Mouse (Mus musculus): ENCODE measurements at regions not wholly inside any gene's neighbourhood (a gene's known extent, or its start where the extent isn't known, plus 50 kb on each side); places are given as distances from the start of the nearest gene placed in this dataset.

- no peak for DNase-seq
Observed at GRCm38 (mm10) chr10:122515698-122516097, 67.4 kb downstream of the Avpr1a start.

GRCm38 (mm10) chr10:122519274-122519790 lies 71.0 kb downstream of the Avpr1a start:
- DNase-seq = no peak

GRCm38 (mm10) chr10:122519981-122520380 lies 71.7 kb downstream of the Avpr1a start:
- DNase-seq = no peak

GRCm38 (mm10) chr10:122522631-122523030 lies 74.3 kb downstream of the Avpr1a start:
- no peak for DNase-seq

GRCm38 (mm10) chr10:122525360-122525759 lies 77.1 kb downstream of the Avpr1a start:
- peak; percentile 67 for DNase-seq

GRCm38 (mm10) chr10:122525807-122526206 lies 77.5 kb downstream of the Avpr1a start:
- DNase-seq = no peak

GRCm38 (mm10) chr10:122528222-122528621 lies 79.9 kb downstream of the Avpr1a start:
- DNase-seq = no peak

GRCm38 (mm10) chr10:122528973-122529703 lies 80.8 kb downstream of the Avpr1a start:
- DNase-seq = peak; percentile 74

GRCm38 (mm10) chr10:122534714-122535113 lies 86.4 kb downstream of the Avpr1a start:
- no peak for DNase-seq

GRCm38 (mm10) chr10:122535137-122535536 lies 86.8 kb downstream of the Avpr1a start:
- DNase-seq = no peak

- no peak for DNase-seq
Observed at GRCm38 (mm10) chr10:122539655-122540054, 91.4 kb downstream of the Avpr1a start.

GRCm38 (mm10) chr10:122542573-122542972 lies 94.3 kb downstream of the Avpr1a start:
- DNase-seq = no peak

GRCm38 (mm10) chr10:122544096-122544720 lies 95.9 kb downstream of the Avpr1a start:
- DNase-seq = peak; percentile 78

GRCm38 (mm10) chr10:122545029-122545428 lies 96.7 kb downstream of the Avpr1a start:
- DNase-seq = no peak

- DNase-seq = no peak
Observed at GRCm38 (mm10) chr10:122551586-122551985, 103.3 kb downstream of the Avpr1a start.

GRCm38 (mm10) chr10:122553124-122553822 lies 105.0 kb downstream of the Avpr1a start:
- peak; percentile 85 for DNase-seq

- DNase-seq = no peak
Observed at GRCm38 (mm10) chr10:122553851-122554250, 105.6 kb downstream of the Avpr1a start.

GRCm38 (mm10) chr10:122558660-122559059 lies 110.4 kb downstream of the Avpr1a start:
- DNase-seq = no peak

GRCm38 (mm10) chr10:122560001-122560695 lies 111.8 kb downstream of the Avpr1a start:
- DNase-seq = no peak

- peak; percentile 76 for DNase-seq
Observed at GRCm38 (mm10) chr10:122561924-122562323, 113.6 kb downstream of the Avpr1a start.

- DNase-seq = no peak
Observed at GRCm38 (mm10) chr10:122562542-122562941, 114.2 kb downstream of the Avpr1a start.

- DNase-seq = peak; percentile 39
Observed at GRCm38 (mm10) chr10:122563973-122564372, 114.6 kb upstream of the Ppm1h start.

GRCm38 (mm10) chr10:122564473-122564872 lies 114.1 kb upstream of the Ppm1h start:
- DNase-seq = no peak
